Mouse (Mus musculus) spleen, adult 2 months (tissue): ENCODE measurements at regions not wholly inside any gene's neighbourhood (a gene's known extent, or its start where the extent isn't known, plus 50 kb on each side); places are given as distances from the start of the nearest gene placed in this dataset.

Experiments used
- DNase-seq, 2 experiments: peaks; one replicate each; pipeline versions ENCODE4 v3.0.0 to v3.0.0-alpha.2; 2012 to 2021; ENCODE audit warnings: low spot score in 2 of 2, low read depth in 1 of 2
- H3K27ac ChIP-seq: fragments of 200-500 bp; 2 replicates; pipeline ENCODE4 v1.5.1; 2012; ENCODE audit warnings: low read length, inconsistent platforms; ENCODE audit not compliant: insufficient read depth
- H3K27me3 ChIP-seq: fragments of 200-500 bp; 2 replicates; pipeline ENCODE4 v1.6.1; 2012; ENCODE audit warnings: mild to moderate bottlenecking, moderate library complexity, low read length, inconsistent platforms; ENCODE audit not compliant: control insufficient read depth, insufficient read depth
- H3K36me3 ChIP-seq: fragments of 200-500 bp; 2 replicates; pipeline ENCODE4 v1.6.1; 2012; ENCODE audit warnings: mild to moderate bottlenecking, low read length, inconsistent platforms; ENCODE audit not compliant: control insufficient read depth, insufficient read depth
- H3K4me1 ChIP-seq: fragments of 200-500 bp; 2 replicates; pipeline ENCODE4 v1.6.1; 2011; ENCODE audit warnings: inconsistent platforms; ENCODE audit not compliant: control insufficient read depth, insufficient read depth, insufficient read length
- H3K4me3 ChIP-seq: fragments of 200-500 bp; 2 replicates; pipeline ENCODE4 v1.5.1; 2011; ENCODE audit warnings: mild to moderate bottlenecking, inconsistent platforms; ENCODE audit not compliant: insufficient read depth, insufficient read length; ENCODE audit errors: extremely low read depth
- CTCF ChIP-seq: fragments of 200-500 bp; IDR thresholded peaks from 2 replicates; pipeline ENCODE4 v1.5.1; 2011; ENCODE audit warnings: mild to moderate bottlenecking, inconsistent platforms; ENCODE audit not compliant: insufficient read depth, insufficient read length, insufficient replicate concordance; ENCODE audit errors: extremely low read depth
- POLR2A ChIP-seq: fragments of 200-500 bp; IDR thresholded peaks from 2 replicates; pipeline ENCODE4 v1.6.1; 2011; ENCODE audit warnings: low read depth, low read length, inconsistent platforms
- WGBS: fragments of 180-500 bp; shearing (Covaris S2); methylation state at CpG from one replicate; pipeline ENCODE4 v1.1.7; 2018; 5-methylcytosine and 5-hydroxymethylcytosine counted together

- WGBS = 64% methylated on average over 7 of the region's 7 CpGs
- DNase-seq = no peak
- TF ChIP-seq CTCF (no peak), POLR2A (no peak)
Measured at GRCm38 (mm10) chr4:31454898-31455297, 509.0 kb upstream of the Map3k7 start.

DNA sequence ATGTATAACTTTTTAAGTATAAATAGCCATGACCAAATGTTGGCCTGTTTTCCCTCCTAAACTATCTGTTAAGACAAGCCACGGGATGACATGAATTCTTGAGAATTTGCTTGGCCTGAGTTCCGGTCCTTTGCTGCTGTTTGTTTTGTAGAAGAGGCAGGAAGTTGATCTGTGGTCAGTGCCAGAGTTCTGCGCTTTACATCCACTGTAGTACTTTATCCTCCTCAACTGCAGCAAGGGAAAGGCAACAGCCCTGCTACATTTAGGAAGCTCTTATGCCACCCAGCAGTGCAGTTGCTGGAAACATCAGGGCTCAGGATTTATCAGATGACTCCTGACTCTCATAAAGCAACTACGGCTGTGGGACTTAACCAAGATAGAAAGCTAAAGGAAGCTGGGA lies 508.4 kb upstream of the Map3k7 start:
- H3K4me1 ChIP-seq = no peaks in the 10 kb centered on the region
- H3K4me3 ChIP-seq = no peak overlapping the region
- no peak overlapping the region for H3K27ac ChIP-seq
- no peaks in the 10 kb centered on the region for H3K36me3 ChIP-seq
- 38% methylated on average over 4 of the region's 4 CpGs for WGBS
- no peak for TF ChIP-seq CTCF
- no peaks in the 10 kb centered on the region for H3K27me3 ChIP-seq
- no peak for DNase-seq

More at GRCm38 (mm10) chr4:31454898-31455297, 509.0 kb upstream of the Map3k7 start:
- no peak overlapping the region for H3K4me3 ChIP-seq
- no peaks in the 10 kb centered on the region for H3K27me3 ChIP-seq
- no peaks in the 10 kb centered on the region for H3K4me1 ChIP-seq
- H3K27ac ChIP-seq = no peak overlapping the region
- no peaks in the 10 kb centered on the region for H3K36me3 ChIP-seq

GRCm38 (mm10) chr4:31462456-31462855 lies 501.4 kb upstream of the Map3k7 start:
- no peaks in the 10 kb centered on the region for H3K4me1 ChIP-seq

GRCm38 (mm10) chr4:31463130-31463698 lies 500.7 kb upstream of the Map3k7 start:
- Histone ChIP-seq H3K27ac (no peak overlapping the region), H3K4me3 (no peak overlapping the region), H3K27me3 (no peaks in the 10 kb centered on the region), H3K4me1 (no peaks in the 10 kb centered on the region), H3K36me3 (no peaks in the 10 kb centered on the region)
- WGBS = 77% methylated on average over 5 of the region's 5 CpGs
- no peak for DNase-seq
- no peak for TF ChIP-seq POLR2A
- no peak for TF ChIP-seq CTCF

More at GRCm38 (mm10) chr4:31462456-31462855, 501.4 kb upstream of the Map3k7 start:
- DNase-seq = no peak
- H3K27ac ChIP-seq = no peak overlapping the region
- H3K27me3 ChIP-seq = no peaks in the 10 kb centered on the region
- H3K4me3 ChIP-seq = no peak overlapping the region
- H3K36me3 ChIP-seq = no peaks in the 10 kb centered on the region
- no peak for TF ChIP-seq CTCF
- TF ChIP-seq POLR2A = no peak
- WGBS = 79% methylated on average over 4 of the region's 4 CpGs

GRCm38 (mm10) chr4:31468306-31468705 lies 495.6 kb upstream of the Map3k7 start:
- WGBS = 83% methylated on average over 9 of the region's 9 CpGs
- TF ChIP-seq CTCF = no peak
- TF ChIP-seq POLR2A = no peak

DNA sequence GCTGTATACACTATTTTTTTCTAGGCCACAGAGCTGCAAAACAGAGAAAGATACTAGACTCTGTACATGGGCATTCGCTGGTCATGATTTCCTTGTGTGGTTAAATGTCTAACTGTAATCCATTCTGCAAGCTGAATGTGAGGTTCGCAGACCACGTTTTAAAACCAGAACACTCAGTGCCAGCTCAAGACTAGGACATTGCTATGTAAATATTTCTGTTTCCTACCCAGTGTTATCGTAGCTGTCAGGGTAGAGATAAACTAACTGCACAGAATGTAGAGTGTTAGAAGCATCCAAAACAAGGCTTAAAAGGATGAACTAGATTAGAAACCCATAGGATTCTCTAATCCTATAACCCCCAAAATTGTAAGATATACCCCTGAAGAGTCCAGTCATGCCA lies 494.1 kb upstream of the Map3k7 start:
- H3K4me1 ChIP-seq = no peaks in the 10 kb centered on the region
- H3K27ac ChIP-seq = no peak overlapping the region
- DNase-seq = no peak
- no peaks in the 10 kb centered on the region for H3K36me3 ChIP-seq
- TF ChIP-seq POLR2A (no peak), CTCF (no peak)
- H3K27me3 ChIP-seq = no peaks in the 10 kb centered on the region
- no peak overlapping the region for H3K4me3 ChIP-seq
- 72% methylated on average over 4 of the region's 4 CpGs for WGBS

More at GRCm38 (mm10) chr4:31468306-31468705, 495.6 kb upstream of the Map3k7 start:
- Histone ChIP-seq H3K4me3 (no peak overlapping the region), H3K4me1 (no peaks in the 10 kb centered on the region), H3K27me3 (no peaks in the 10 kb centered on the region), H3K27ac (no peak overlapping the region), H3K36me3 (no peaks in the 10 kb centered on the region)
- no peak for DNase-seq

DNA sequence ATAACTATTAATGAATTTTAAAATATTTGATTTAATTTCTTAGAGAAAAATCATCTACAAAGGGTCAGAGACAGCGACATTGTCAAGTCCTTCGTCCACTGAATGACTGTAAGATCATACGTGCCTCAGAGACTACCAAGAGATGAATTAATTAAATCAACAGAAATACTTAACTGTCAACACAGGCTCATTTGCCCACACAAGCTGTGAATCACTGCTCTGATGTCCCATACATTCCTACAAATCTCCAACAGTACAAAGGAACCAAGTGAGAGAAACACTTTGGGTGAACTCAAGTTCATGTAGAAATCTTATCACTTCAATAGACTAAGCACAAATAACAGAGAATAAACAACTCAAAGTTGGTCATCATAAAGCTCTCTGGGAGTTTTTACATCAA lies 471.4 kb upstream of the Map3k7 start:
- TF ChIP-seq CTCF = no peak

More for the DNA sequence above, 471.4 kb upstream of the Map3k7 start:
- Histone ChIP-seq H3K36me3 (no peaks in the 10 kb centered on the region), H3K27ac (no peak overlapping the region), H3K4me3 (no peak overlapping the region), H3K27me3 (no peaks in the 10 kb centered on the region), H3K4me1 (no peaks in the 10 kb centered on the region)
- no peak for DNase-seq
- 94% methylated on average over 3 of the region's 3 CpGs for WGBS
